Mouse (Mus musculus) c-Kit-negative CD71-positive TER-119-positive erythroid progenitor cells, embryonic 14.5 days (primary cell): ENCODE data around the gene Lrp1.

Experiments
- DNase-seq: peaks from one replicate; pipeline ENCODE4 v3.0.0-alpha.2; 2013; ENCODE audit warnings: low read depth, low spot score

The Lrp1 gene

GRCm38 (mm10) chr10:127524646-127525255, 96.2 kb downstream of the Lrp1 start:
- DNase-seq: no peak

GRCm38 (mm10) chr10:127522088-127522581, 98.8 kb downstream of the Lrp1 start, which contains the start of gene Shmt2:
TSS of gene Shmt2 (minus strand) at chr10:127522444.
- DNase-seq: peak; percentile 87

GRCm38 (mm10) chr10:127521611-127522080, 99.3 kb downstream of the Lrp1 start:
- peak; percentile 48 for DNase-seq

DNA sequence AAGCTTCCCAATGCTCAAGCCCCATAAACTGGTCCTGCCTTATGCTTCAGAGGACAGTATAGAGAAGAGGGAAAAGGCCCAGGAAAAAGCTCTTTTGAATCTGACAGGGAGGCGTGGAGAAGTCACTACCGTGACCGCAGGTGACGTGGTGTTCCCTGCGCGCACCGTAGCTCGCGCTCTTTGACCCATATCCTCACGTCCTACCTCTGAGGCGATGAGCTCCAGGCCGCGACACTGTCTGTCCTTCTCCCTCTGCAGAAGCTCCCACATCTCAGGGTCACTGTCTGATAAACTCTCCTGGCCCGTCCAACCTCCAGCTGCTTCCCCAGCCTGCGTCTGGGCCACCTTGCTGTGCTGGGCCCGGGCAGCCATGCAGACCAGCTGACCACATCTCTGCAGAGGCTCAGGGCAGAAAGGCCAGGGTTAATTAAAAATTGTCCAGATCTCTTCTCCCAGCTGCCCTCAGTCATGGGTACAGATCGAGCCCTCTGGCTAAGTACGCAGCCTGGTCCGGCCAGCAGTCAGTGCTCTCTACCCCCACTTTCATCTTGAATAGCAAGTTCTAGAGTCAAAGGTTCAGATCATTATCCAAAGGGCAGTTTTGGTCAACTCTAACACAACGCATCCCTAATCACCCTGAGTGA, 100.1 kb downstream of the Lrp1 start:
- no peak for DNase-seq

- DNase-seq: no peak
Measured at GRCm38 (mm10) chr10:127519903-127520713, 100.8 kb downstream of the Lrp1 start.

GRCm38 (mm10) chr10:127519041-127519701, 101.8 kb downstream of the Lrp1 start:
- no peak for DNase-seq

GRCm38 (mm10) chr10:127517941-127518340, 103.0 kb downstream of the Lrp1 start:
- no peak for DNase-seq

DNA sequence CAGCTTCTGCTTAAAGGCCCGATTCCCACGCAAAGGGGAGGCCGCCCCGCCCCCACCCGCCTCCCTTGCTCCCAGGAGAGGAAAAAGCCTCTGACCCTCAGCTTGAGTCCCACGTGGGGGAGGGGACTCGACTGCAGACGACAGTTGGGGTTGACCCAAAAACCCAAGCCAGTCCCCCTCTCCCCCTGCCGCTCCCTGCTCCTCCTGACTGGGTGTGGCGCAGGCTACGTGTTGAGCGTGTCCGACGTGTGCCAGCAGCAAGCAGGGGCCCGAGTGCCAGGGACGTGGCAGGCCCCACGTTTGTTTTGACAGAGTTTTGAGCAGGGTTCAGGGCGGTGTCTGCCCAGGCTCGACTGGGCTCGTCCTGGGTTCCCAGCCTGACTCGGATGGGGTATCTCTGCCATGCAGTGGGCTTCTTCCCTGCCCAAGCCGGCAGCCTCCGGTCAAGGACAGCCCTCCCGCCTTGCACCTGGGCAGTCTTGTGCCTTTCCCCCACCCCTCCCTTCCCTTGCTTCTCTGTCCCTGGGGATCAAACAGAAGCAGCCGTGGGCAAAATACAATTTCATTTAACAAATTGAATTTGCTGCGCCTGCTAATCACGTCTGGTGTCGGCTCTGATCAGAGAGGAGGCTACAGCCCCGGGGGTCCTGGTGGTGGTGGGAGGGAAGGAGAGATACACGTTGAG, 104.2 kb downstream of the Lrp1 start:
- DNase-seq: no peak

DNA sequence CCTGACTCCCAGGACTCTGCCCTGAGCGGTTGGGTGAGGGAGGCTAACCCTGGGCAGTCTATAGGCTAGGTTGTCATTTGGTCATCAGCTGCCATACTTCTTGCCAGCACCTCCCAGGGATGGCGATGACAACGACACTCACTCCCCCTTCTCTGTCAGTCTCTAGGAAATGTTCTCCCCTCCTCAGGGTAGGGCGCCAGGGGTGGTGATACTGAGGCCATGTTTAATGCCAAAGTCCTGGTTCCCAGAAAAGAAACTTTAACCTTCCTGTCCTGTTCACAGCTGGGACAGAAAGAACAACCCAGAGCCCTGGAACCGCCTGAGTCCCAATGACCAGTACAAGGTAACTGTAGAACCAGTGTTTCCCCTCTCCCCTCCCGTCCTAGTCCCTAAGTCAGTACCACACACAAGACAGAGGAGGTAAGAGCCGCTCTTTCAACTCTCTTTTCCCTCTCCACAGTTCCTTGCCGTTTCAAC, 104.9 kb downstream of the Lrp1 start:
- DNase-seq: no peak

- DNase-seq: no peak
Measured at GRCm38 (mm10) chr10:127515271-127515982, 105.5 kb downstream of the Lrp1 start.

DNA sequence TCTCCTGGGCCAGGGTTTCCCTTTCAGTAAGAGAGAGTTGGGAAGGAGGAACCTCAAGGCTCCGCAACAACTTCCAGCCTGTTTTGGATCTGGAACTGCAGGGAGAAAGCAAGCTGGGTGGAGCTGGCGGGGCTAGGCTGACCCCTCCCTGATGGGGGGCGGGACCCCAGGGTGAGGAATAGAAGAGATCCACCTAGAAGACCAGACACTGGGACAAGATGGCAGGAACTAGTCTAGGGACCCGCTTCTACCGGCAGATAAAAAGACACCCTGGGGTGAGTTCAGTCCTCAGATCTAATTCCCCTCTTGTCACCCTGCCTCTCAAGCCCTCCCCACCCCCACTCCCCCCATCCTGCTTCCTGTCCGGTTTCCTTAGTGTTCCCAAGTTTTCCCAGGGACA, 106.2 kb downstream of the Lrp1 start, which contains the start of gene Ndufa4l2:
TSS of gene Ndufa4l2 (plus strand) at position 204 of the 400 bp plus-strand sequence.
- no peak for DNase-seq

GRCm38 (mm10) chr10:127514111-127514698, 106.7 kb downstream of the Lrp1 start:
- DNase-seq: no peak

DNA sequence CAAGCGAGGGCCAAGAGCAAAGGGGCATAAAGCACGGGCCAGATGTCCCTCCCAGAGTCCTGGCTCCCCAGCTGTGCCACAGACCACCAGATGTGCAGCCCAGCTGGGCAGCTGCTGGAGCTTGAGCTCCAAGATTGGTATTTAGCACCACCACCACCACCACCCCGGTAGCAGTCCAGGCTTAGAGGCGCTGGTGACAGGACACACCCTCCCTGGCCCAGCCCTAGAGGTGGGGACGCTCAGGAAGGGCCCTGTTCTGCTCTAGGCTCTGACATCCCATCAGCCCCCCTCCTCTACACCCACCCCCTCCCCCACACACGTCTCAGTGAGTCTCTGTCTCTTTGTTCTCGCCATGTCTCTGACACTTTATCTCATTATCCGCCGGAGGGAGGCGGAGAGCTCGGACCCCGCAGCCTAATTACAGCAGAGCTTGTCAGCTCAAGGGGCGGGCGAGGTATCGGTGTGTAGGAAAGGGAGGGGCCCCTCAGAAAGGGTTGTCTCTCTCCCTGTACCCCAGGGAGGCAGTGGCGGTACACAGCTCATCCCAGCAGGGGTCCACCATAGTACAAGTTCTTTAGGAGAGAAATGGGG, 107.4 kb downstream of the Lrp1 start:
- no peak for DNase-seq

GRCm38 (mm10) chr10:127512813-127513212, 108.1 kb downstream of the Lrp1 start:
- peak; percentile 75 for DNase-seq

DNA sequence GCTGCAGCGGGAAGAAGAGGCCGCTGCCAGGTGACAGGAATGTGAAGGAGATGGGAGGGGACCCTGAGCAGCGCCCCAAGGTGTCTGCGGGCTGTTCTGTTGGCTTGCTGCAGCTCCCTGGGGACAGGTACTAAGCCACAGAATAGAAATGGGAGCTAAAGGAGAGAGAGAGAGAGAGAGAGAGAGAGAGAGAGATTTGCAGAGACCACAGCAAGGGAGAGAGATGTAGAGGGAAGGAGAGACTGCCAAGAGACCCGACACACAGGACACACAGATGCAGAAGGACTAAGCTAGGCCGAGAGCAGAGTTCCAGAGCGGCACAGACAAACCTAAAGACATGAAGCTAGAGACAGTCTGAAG, 108.7 kb downstream of the Lrp1 start:
- DNase-seq: no peak

DNA sequence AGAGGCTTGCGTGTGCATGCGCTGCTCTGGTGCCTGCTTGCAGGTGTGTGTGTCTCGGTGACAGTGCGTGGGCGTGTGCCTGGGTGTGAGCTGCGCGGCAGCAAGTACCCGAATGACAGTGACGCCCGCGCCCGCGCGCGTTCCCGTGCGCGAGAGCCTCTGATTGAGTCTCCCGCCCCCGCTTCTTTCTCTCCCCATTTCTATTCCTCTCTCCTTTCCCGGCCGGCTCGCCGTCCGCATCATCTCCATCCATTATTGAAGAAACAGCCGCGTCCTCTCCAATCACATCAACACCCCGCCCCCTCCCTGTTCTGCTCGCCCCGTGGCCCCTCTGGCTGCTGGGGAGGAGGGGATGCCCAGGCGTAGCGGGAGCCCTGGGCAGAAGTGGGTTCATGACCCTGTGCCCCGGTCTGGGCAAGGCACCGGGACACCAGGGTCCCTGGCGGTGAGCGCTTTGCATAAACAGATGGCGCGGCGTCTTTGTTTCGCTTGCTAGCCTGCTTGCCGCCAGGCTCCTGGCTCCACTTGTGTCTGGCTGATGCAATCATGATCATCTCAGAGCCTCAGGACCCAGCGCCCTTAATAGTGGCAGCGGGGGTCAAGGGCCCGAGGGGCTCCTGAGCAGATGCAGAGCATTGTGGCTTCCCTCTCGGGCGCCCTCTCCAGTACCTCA, 109.2 kb downstream of the Lrp1 start:
- no peak for DNase-seq

DNA sequence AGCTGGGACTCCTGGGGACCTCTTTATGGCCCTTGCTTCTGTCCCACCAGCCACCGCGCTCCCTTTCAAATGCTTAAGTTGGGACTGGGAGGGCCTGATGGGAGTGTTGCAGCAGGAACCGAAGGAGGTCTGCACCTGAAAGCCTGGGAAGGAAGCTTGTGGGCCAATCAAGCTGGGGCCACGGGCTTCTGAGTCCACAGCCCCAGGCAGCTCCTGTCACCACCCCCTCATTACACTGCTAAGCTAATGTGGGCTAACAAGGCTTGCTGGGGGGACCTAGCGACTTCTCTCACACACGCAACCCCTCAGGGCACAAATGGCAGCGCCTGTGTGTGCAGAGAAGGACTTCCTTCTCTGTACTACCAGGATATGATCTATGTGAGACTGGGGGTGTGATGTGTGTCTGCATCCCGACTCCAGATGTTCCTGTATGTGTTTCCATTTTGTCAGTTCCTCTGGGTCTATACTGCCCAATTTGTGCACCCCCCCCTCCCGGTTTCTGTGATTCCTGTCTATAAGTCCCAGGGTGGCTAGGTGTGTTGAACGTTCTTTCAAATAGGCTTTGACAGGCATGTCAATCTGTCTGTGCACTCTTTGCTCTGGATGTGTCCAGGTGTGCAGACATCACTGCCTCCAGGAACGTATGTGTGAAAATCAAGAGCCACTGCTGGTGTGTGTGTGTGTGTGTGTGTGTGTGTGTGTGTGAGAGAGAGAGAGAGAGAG, 109.9 kb downstream of the Lrp1 start:
- DNase-seq: no peak
